Mouse (Mus musculus) midbrain, embryonic 16.5 days (tissue): ENCODE measurements around the gene Nupl2. TPM values are rescaled to one million over a fixed set of nuclear protein-coding genes. Genes with fewer than 3 reads are reported as not detected.

Source experiments
- ATAC-seq: fragments of 200-750 bp; cut with Nextera tagmentation; 2 replicates; pipeline ENCODE4 v1.8.0; 2017; ENCODE audit warnings: moderate TSS enrichment
- H3K27ac ChIP-seq: fragments of 300-500 bp; sonication (generic); 2 replicates; pipeline ENCODE4 v1.5.1; 2014; ENCODE audit warnings: mild to moderate bottlenecking, low read length, mixed read lengths
- H3K27me3 ChIP-seq: fragments of 300-500 bp; sonication (generic); 2 replicates; pipeline ENCODE4 v1.6.1; 2014; ENCODE audit warnings: low read depth, low read length, mixed read lengths; ENCODE audit not compliant: control insufficient read depth, insufficient read depth
- H3K36me3 ChIP-seq: fragments of 300-500 bp; sonication (generic); 2 replicates; pipeline ENCODE4 v1.6.1; 2014; ENCODE audit warnings: mild to moderate bottlenecking, low read length, moderate library complexity, mixed read lengths; ENCODE audit not compliant: control insufficient read depth, insufficient read depth
- H3K4me1 ChIP-seq: fragments of 300-500 bp; sonication (generic); 2 replicates; pipeline ENCODE4 v1.6.1; 2014; ENCODE audit warnings: mild to moderate bottlenecking, low read length, mixed read lengths; ENCODE audit not compliant: control insufficient read depth, insufficient read depth
- H3K4me2 ChIP-seq: fragments of 300-500 bp; sonication (generic); 2 replicates; pipeline ENCODE4 v1.6.1; 2014; ENCODE audit warnings: mild to moderate bottlenecking, low read length, mixed read lengths
- H3K4me3 ChIP-seq: fragments of 300-500 bp; sonication (generic); 2 replicates; pipeline ENCODE4 v1.5.1; 2014; ENCODE audit warnings: low read depth, mild to moderate bottlenecking, low read length, moderate library complexity, mixed read lengths
- H3K9ac ChIP-seq: fragments of 300-500 bp; sonication (generic); 2 replicates; pipeline ENCODE4 v1.6.1; 2014; ENCODE audit warnings: low read depth, low read length, mixed read lengths
- H3K9me3 ChIP-seq: fragments of 300-500 bp; sonication (generic); replicated peaks from 2 replicates; pipeline ENCODE4 v1.6.1; 2014; ENCODE audit warnings: mild to moderate bottlenecking, low read length, mixed read lengths; ENCODE audit not compliant: control insufficient read depth, poor library complexity, severe bottlenecking
- WGBS: fragments of 180-500 bp; shearing (Covaris S2); extraction: QIAGEN DNeasy Blood & Tissue Kit; methylation state at CpG from one replicate; pipeline ENCODE4 v1.1.7; 2014; 5-methylcytosine and 5-hydroxymethylcytosine counted together
- polyA plus RNA-seq: library from polyadenylated mRNA; unstranded; fragments of >200 nt; fragmentation: Nextera tagmentation; extraction: Ambion mirVana; gene quantifications from 2 replicates; pipeline ENCODE4 v1.2.1, GENCODE M21; 2015

Nupl2 gene
- polyA plus RNA-seq, 1 experiment from 2014 or later, result 14.3 TPM

DNA sequence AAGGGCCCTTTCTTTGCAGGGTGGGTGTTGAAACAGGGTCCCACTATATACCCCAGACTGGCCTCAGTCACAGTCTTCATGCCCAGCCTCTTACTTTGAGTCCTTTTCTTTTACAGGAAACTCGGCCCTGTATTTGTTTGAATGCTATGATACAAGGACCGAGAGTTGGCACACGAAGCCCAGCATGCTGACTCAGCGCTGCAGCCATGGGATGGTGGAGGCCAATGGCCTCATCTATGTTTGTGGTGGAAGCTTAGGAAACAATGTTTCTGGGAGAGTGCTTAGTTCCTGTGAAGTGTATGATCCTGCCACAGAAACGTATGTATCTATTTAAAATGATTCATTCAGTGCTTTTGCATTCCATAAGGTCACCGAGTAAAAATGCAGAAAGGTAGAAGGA is 8.0 kb upstream of the Nupl2 start:
- H3K4me1 ChIP-seq, result no peaks in the 10 kb centered on the region
- no peak overlapping the region for H3K27ac ChIP-seq
- H3K9me3 ChIP-seq, result no peaks in the 10 kb centered on the region
- no peak overlapping the region for H3K4me3 ChIP-seq
- H3K9ac ChIP-seq, result no peak overlapping the region
- ATAC-seq, result no peak
- no peaks in the 10 kb centered on the region for H3K27me3 ChIP-seq
- 97% methylated on average over 6 of the region's 6 CpGs for WGBS
- H3K4me2 ChIP-seq, result no peak overlapping the region
- 0 out of 2 replicates have a peak, but pooled peaks cover 8% of the 10 kb centered on the region for H3K36me3 ChIP-seq

DNA sequence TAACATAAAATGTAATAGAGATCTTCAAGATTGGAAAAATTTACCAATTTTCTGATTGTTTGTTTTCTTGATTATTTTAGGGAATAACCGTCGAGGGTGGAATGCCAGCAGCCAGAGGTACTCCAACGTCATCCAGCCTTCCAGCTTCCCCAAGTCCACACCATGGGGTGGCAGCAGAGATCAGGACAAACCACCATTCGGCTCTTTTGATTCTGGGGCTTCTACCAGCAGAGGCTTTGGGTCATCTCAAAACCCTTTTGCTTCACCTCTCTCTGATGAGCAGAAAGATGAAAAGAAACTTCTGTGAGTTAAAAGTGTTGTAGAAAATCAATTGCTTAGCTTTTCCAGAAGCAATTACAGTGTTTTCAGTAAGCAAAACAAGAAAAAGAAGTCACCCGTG is 2.5 kb downstream of the Nupl2 start:
- H3K4me1 ChIP-seq, result peaks cover 9% of the 10 kb centered on the region
- ATAC-seq, result no peak
- H3K36me3 ChIP-seq, result 0 out of 2 replicates have a peak, but pooled peaks cover 5% of the 10 kb centered on the region
- H3K4me2 ChIP-seq, result no peak overlapping the region
- no peaks in the 10 kb centered on the region for H3K27me3 ChIP-seq
- H3K9ac ChIP-seq, result no peak overlapping the region
- no peak overlapping the region for H3K27ac ChIP-seq
- H3K4me3 ChIP-seq, result no peak overlapping the region
- 53% methylated on average over 5 of the region's 5 CpGs for WGBS
- no peaks in the 10 kb centered on the region for H3K9me3 ChIP-seq

DNA sequence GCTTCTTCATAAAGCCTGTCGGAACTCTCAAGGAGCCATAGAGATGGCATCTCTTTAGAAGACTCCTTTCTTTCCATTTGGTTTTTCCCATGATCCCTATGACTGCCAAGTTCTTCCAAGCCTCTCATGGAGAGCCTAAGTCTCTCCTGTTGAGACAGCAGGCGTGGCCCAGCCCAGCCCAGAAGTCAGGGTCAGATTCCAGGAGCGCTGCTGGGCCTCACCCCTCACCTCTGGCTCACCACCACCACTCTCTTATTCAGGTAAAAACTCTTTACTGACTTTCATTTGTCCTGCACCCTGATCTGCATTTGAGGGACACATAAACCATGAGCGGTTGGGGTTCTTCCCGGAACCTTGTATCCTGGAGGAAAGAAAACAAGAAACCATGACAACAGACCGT is 5.1 kb downstream of the Nupl2 start:
- no peak overlapping the region for H3K4me3 ChIP-seq
- H3K9me3 ChIP-seq, result no peaks in the 10 kb centered on the region
- no peak overlapping the region for H3K4me2 ChIP-seq
- H3K27ac ChIP-seq, result no peak overlapping the region
- no peak for ATAC-seq
- H3K9ac ChIP-seq, result no peak overlapping the region
- 93% methylated on average over 6 of the region's 6 CpGs for WGBS
- H3K27me3 ChIP-seq, result no peaks in the 10 kb centered on the region
- H3K4me1 ChIP-seq, result peaks cover 9% of the 10 kb centered on the region
- H3K36me3 ChIP-seq, result peaks cover 8% of the 10 kb centered on the region

DNA sequence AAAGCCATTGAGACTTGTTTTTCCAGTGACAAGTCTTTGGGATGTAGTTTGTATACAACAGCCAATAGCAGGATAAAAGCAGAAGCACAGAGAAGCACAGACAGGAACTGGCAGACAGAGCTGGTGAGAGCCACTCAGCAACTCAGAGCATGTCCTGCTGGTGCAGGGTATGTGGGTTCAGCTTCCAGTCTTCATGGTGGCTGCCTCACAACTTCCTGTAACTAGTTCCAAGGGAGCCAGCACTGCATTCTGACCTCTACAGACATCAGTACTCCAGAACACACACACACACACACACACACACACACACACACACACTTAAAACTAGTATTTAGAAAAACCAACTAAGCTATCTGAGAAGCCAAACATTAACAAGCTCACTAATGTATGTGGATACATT is 7.3 kb downstream of the Nupl2 start:
- ATAC-seq, result no peak
- H3K4me2 ChIP-seq, result no peak overlapping the region
- no peaks in the 10 kb centered on the region for H3K4me1 ChIP-seq
- no peaks in the 10 kb centered on the region for H3K27me3 ChIP-seq
- peaks cover 13% of the 10 kb centered on the region for H3K36me3 ChIP-seq
- no peak overlapping the region for H3K27ac ChIP-seq
- H3K9ac ChIP-seq, result no peak overlapping the region
- no peak overlapping the region for H3K4me3 ChIP-seq
- H3K9me3 ChIP-seq, result no peaks in the 10 kb centered on the region

DNA sequence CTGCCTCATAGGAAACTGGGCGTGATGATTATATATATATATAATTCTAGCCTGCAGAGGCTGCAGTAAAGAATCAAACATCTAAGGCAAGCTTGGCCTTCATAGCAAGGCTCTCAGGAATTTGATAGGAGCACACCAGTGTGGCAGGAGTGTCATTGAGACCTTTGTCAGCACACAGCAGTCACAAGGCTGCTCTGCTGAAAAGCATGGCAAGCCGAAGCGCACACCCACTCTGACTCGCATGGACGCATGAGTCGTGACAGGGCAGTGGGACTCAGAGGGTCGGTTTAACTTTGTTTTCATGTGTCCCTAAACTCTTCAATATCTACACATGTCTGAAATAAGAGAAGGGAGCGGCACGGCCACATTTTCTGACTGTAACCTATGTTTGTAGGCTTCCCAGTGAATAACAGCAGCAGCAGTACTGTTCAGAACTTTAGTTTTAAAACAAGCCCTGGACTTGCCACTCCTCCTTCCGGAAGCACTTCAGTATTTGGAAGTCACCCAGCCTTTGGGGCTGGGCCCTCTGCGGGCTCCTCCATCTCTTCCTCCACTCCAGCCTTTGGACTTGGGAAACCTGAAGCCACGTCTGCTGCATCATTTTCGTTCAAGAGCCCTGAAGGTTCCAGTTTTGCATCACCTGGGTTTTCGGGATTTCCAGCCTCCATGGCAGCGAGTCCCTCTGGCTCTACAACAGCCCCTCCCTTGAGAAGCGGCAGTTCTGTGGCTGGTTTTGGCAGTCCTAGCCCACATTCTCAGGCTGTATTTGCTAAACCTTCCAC is 16.9 kb downstream of the Nupl2 start:
- WGBS, result 96% methylated on average over 16 of the region's 16 CpGs
- H3K4me3 ChIP-seq, result no peak overlapping the region
- H3K4me2 ChIP-seq, result no peak overlapping the region
- peaks cover 32% of the 10 kb centered on the region for H3K36me3 ChIP-seq
- no peaks in the 10 kb centered on the region for H3K27me3 ChIP-seq
- no peak overlapping the region for H3K27ac ChIP-seq
- H3K9me3 ChIP-seq, result no peaks in the 10 kb centered on the region
- ATAC-seq, result no peak
- H3K9ac ChIP-seq, result no peak overlapping the region
- H3K4me1 ChIP-seq, result no peaks in the 10 kb centered on the region

DNA sequence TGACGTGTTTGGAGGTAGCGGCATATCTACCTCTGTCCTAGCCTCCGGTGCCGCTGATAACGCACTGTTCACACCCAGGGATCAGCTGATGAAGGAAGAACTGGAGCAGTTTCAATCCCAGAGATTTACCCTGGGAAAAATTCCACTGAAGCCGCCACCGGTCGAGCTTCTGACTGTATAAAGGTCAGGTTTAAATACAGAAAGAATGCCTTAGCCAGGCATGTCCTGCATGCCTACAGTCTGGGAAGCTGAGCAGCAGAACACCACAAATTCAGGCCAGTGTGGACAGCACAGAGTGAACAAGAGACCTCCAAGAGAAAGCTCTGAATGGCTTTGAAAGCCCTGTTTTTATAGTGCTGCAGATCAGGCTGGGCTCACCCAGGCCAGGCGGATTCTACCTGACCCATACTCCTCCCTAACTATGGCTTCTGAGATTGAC is 17.6 kb downstream of the Nupl2 start:
- 92% methylated on average over 9 of the region's 9 CpGs for WGBS
- no peak overlapping the region for H3K4me3 ChIP-seq
- no peaks in the 10 kb centered on the region for H3K9me3 ChIP-seq
- H3K27ac ChIP-seq, result no peak overlapping the region
- H3K4me1 ChIP-seq, result no peaks in the 10 kb centered on the region
- H3K36me3 ChIP-seq, result peaks cover 32% of the 10 kb centered on the region
- H3K9ac ChIP-seq, result no peak overlapping the region
- no peak overlapping the region for H3K4me2 ChIP-seq
- H3K27me3 ChIP-seq, result no peaks in the 10 kb centered on the region
- no peak for ATAC-seq

DNA sequence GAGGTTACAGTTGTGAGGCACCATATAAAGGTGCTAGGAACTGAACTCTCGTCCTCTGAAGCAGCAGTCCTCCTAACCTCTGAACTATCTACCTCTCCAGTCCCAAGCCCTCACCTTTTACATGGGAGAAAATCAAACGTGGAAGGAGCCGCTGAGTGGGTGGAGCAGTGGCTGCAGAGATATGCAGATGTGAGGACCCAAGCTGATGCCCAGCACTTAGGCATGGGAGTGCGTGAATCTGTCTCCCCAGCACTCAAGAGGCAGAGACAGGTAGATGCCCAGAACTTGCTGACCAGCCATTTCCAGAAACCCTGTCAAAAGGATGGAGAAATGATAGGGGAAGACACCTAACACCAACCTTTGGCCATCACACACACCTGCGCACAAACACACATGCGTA is 18.3 kb downstream of the Nupl2 start:
- WGBS, result 94% methylated on average over 6 of the region's 6 CpGs
- no peaks in the 10 kb centered on the region for H3K27me3 ChIP-seq
- no peak overlapping the region for H3K4me2 ChIP-seq
- H3K27ac ChIP-seq, result no peak overlapping the region
- ATAC-seq, result no peak
- H3K9ac ChIP-seq, result no peak overlapping the region
- H3K36me3 ChIP-seq, result peaks cover 28% of the 10 kb centered on the region
- H3K4me3 ChIP-seq, result no peak overlapping the region
- H3K4me1 ChIP-seq, result no peaks in the 10 kb centered on the region
- no peaks in the 10 kb centered on the region for H3K9me3 ChIP-seq

DNA sequence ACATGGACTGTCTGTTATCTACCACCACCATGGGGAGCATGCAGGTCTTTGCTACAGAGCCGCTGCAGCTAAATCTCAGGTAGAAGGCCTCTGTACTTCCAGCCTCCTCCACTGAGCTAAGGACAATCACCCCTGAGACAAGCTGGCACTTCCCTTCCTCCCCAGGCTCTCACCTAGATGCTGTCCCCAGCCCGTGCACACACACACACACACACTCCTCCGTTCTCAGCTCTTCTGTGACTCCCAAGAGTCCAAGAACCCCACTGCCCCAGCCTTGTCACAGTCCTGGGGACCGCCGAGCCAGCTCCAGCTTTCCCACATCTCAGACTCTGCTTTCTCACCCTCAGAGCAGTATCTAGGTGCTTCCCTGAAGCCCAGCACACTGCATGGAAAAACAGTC is 19.2 kb downstream of the Nupl2 start:
- no peaks in the 10 kb centered on the region for H3K9me3 ChIP-seq
- no peaks in the 10 kb centered on the region for H3K4me1 ChIP-seq
- ATAC-seq, result no peak
- no peak overlapping the region for H3K4me3 ChIP-seq
- no peak overlapping the region for H3K27ac ChIP-seq
- H3K4me2 ChIP-seq, result no peak overlapping the region
- H3K27me3 ChIP-seq, result no peaks in the 10 kb centered on the region
- no peak overlapping the region for H3K9ac ChIP-seq
- peaks cover 25% of the 10 kb centered on the region for H3K36me3 ChIP-seq
- WGBS, result 98% methylated on average over 5 of the region's 5 CpGs

DNA sequence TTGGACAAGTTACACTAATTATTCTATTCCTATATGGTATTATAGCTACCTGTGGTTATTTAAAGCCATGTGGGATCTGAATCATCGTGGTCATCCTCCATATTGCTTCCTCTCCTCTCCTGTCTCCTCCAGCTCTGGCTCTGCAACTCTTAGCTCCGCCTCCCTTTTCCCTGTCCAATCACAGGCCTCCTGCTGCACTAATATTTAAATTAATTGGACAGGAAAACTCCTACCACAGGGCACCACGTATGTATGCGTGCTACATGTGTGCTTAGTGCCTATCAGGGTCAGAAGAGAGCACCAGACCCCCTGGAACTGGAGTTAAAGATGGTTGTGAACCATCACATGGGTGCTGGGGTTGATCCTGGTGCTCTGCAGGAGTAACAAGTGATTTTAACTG is 23.7 kb downstream of the Nupl2 start:
- Histone ChIP-seq H3K9ac (no peak overlapping the region), H3K36me3 (peaks cover 10% of the 10 kb centered on the region), H3K27ac (no peak overlapping the region), H3K4me2 (no peak overlapping the region), H3K9me3 (no peaks in the 10 kb centered on the region), H3K4me1 (no peaks in the 10 kb centered on the region), H3K4me3 (no peak overlapping the region), H3K27me3 (no peaks in the 10 kb centered on the region)
- 79% methylated on average over 4 of the region's 4 CpGs for WGBS
- no peak for ATAC-seq
